9 mouse cellular contexts compared by ENCODE assay signal in the genomic region with DNA sequence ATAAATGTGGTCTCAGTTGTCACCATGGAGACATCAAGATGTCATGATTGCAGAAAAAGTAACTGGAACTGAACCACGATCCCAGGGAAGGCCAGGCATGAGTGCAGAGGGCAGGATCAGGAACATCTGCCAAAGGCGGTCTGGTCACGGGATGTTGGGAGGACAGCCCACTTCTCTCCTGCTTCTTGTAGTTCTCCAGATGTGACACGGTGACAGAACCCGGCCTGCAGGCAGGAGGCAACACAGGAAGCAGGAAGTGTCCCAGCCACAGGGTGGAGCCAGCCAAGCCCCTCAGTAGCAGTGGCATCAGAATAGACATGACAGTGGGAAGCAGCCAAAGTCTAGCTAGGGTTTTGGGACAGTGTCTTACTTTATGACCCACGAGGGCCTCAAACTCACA. TPM values are rescaled to one million over a fixed set of nuclear protein-coding genes. Genes with fewer than 3 reads are reported as not detected.
DNase-seq lines count a peak whose midpoint lies in the region; ATAC-seq and TF ChIP-seq lines count a peak whose summit lies in the region.
"Had no signal": no experiment of that assay in that cellular context is flagged by ENCODE, and none has a peak within 500 bp of the region (broad histone marks: within the 10 kb centered on the region; RNA-seq: fewer than 3 reads in every experiment).

No protein-coding gene starts in this region.

- peaks cover 48% of the 10 kb centered on the region for H3K4me1 ChIP-seq in kidney, embryonic 15.5 days
- H3K4me1 ChIP-seq in stomach, postnatal 0 days (replicated peaks; ENCODE audit: control insufficient read depth, insufficient read depth), result peaks cover 7% of the 10 kb centered on the region
- H3K4me1 ChIP-seq in hindbrain, embryonic 11.5 days (replicated peaks; ENCODE audit: control insufficient read depth, insufficient read depth, low read length), result no peaks in the 10 kb centered on the region

- no peaks in the 10 kb centered on the region for H3K9me3 ChIP-seq in kidney, embryonic 15.5 days (replicated peaks)
- H3K9me3 ChIP-seq in stomach, postnatal 0 days (ENCODE audit: control insufficient read depth, low read length), result no peaks in the 10 kb centered on the region
- H3K9me3 ChIP-seq in hindbrain, embryonic 11.5 days (ENCODE audit: control insufficient read depth, low read length), result no peaks in the 10 kb centered on the region

- WGBS in kidney, embryonic 15.5 days, result 36% methylated on average over 6 of the region's 6 CpGs
- 43% methylated on average over 6 of the region's 6 CpGs for WGBS in stomach, postnatal 0 days
- 79% methylated on average over 6 of the region's 6 CpGs for WGBS in hindbrain, embryonic 11.5 days

- peak; percentile 34; the same call in 1 of the 2 replicates for ATAC-seq in kidney, embryonic 15.5 days (replicated peaks; ENCODE audit: low FRiP score)
- ATAC-seq in stomach, postnatal 0 days (ENCODE audit: low FRiP score, low TSS enrichment), result 0 out of 2 replicates have a peak, but pooled peaks have one; percentile 24
- no peak for ATAC-seq in hindbrain, embryonic 11.5 days (ENCODE audit: low FRiP score)

- TF ChIP-seq CTCF in stomach, postnatal 0 days (IDR thresholded peaks at IDR 0.05; ENCODE audit: low read depth), result peak; percentile 23; the same call in 1 of the 2 replicates

- H3K27me3 ChIP-seq in kidney, embryonic 15.5 days, result no peaks in the 10 kb centered on the region
- H3K27me3 ChIP-seq in stomach, postnatal 0 days (ENCODE audit: control insufficient read depth, insufficient read depth, low read length), result no peaks in the 10 kb centered on the region
- no peaks in the 10 kb centered on the region for H3K27me3 ChIP-seq in hindbrain, embryonic 11.5 days (ENCODE audit: control insufficient read depth, insufficient read depth, low read length)

- no peak overlapping the region for H3K4me3 ChIP-seq in kidney, embryonic 15.5 days (replicated peaks)
- H3K4me3 ChIP-seq in stomach, postnatal 0 days (ENCODE audit: low read depth, low read length), result no peak overlapping the region
- H3K4me3 ChIP-seq in hindbrain, embryonic 11.5 days (ENCODE audit: low read depth, low read length), result no peak overlapping the region
- H3K4me3 ChIP-seq: erythroblast, embryonic 14.5 days had no signal

- DNase-seq in adrenal gland, postnatal 10 days, result peak; percentile 32
- no peak for DNase-seq in adrenal gland, postnatal 4 days (ENCODE audit: low spot score in 2 of 2)
- peak; percentile 24 for DNase-seq in thymus, postnatal 4 days
- DNase-seq in thymus, postnatal 25 days, result no peak
- no peak for DNase-seq in stomach, postnatal 0 days (ENCODE audit: low spot score)
- no peak for DNase-seq in layer of hippocampus, postnatal 10 days (ENCODE audit: low spot score in 2 of 2)
- no peak for DNase-seq in hindbrain, embryonic 11.5 days (ENCODE audit: low spot score)

- no peak overlapping the region for H3K9ac ChIP-seq in kidney, embryonic 15.5 days
- no peak overlapping the region for H3K9ac ChIP-seq in stomach, postnatal 0 days (ENCODE audit: low read length)
- H3K9ac ChIP-seq in hindbrain, embryonic 11.5 days (ENCODE audit: low read depth, low read length), result no peak overlapping the region

- no peaks in the 10 kb centered on the region for H3K36me3 ChIP-seq in kidney, embryonic 15.5 days
- no peaks in the 10 kb centered on the region for H3K36me3 ChIP-seq in stomach, postnatal 0 days (ENCODE audit: control insufficient read depth, insufficient read depth, low read length)
- no peaks in the 10 kb centered on the region for H3K36me3 ChIP-seq in hindbrain, embryonic 11.5 days (ENCODE audit: control insufficient read depth, insufficient read depth, low read length)

- no peak for TF ChIP-seq EP300 in stomach, postnatal 0 days (optimal IDR thresholded peaks at IDR 0.05)

- 0 out of 2 replicates have a peak overlapping the region, but pooled peaks have one; percentile 38 for H3K27ac ChIP-seq in kidney, embryonic 15.5 days
- no peak overlapping the region for H3K27ac ChIP-seq in stomach, postnatal 0 days (replicated peaks)
- no peak overlapping the region for H3K27ac ChIP-seq in hindbrain, embryonic 11.5 days (ENCODE audit: low read depth, low read length)

- H3K4me2 ChIP-seq in kidney, embryonic 15.5 days, result no peak overlapping the region
- no peak overlapping the region for H3K4me2 ChIP-seq in stomach, postnatal 0 days (replicated peaks; ENCODE audit: low read depth)
- no peak overlapping the region for H3K4me2 ChIP-seq in hindbrain, embryonic 11.5 days (replicated peaks; ENCODE audit: low read depth, low read length)

RNA-seq across cellular contexts. Expression of a gene that starts 17.2 kb away (rescaled TPM):
- 10 to 100 TPM; 38.0 to 47.6 TPM for total RNA-seq in adrenal gland, postnatal 10 days (2021)
- total RNA-seq in adrenal gland, postnatal 4 days (2021), result 10 to 100 TPM; 60.9 to 65.2 TPM
- 16.3 and 17.2 TPM in 2 replicates for polyA plus RNA-seq in kidney, embryonic 15.5 days (2015; fragmentation: Nextera tagmentation; extraction: Ambion mirVana)
- 4.5 and 5.1 TPM in 2 replicates for polyA plus RNA-seq in stomach, postnatal 0 days (2015; fragmentation: Nextera tagmentation; extraction: Ambion mirVana)
- total RNA-seq in layer of hippocampus, postnatal 10 days (2021), result 10 to 100 TPM; 93.9 to 95.2 TPM
- 25.8 and 30.4 TPM in 2 replicates for polyA plus RNA-seq in hindbrain, embryonic 11.5 days (2014; fragmentation: Nextera tagmentation; extraction: Ambion mirVana)
- polyA plus RNA-seq: erythroblast, embryonic 14.5 days had no signal

RNA-seq across cellular contexts. Expression of a gene that starts 45.4 kb away (rescaled TPM):
- total RNA-seq in adrenal gland, postnatal 10 days (2021), result 100 to 1,000 TPM; 132 to 152 TPM
- total RNA-seq in adrenal gland, postnatal 4 days (2021), result 100 to 1,000 TPM; 131 to 133 TPM
- 183 and 189 TPM in 2 replicates for polyA plus RNA-seq in kidney, embryonic 15.5 days (2015; fragmentation: Nextera tagmentation; extraction: Ambion mirVana)
- 262 and 274 TPM in 2 replicates for polyA plus RNA-seq in stomach, postnatal 0 days (2015; fragmentation: Nextera tagmentation; extraction: Ambion mirVana)
- 100 to 1,000 TPM; 142 to 149 TPM for total RNA-seq in layer of hippocampus, postnatal 10 days (2021)
- polyA plus RNA-seq in hindbrain, embryonic 11.5 days (2014; fragmentation: Nextera tagmentation; extraction: Ambion mirVana), result 297 and 307 TPM in 2 replicates

RNA-seq across cellular contexts. Expression of a gene that starts 56.9 kb away (rescaled TPM):
- total RNA-seq in adrenal gland, postnatal 10 days (2021), result 10 to 100 TPM; 33.6 to 43.8 TPM
- 10 to 100 TPM; 25.5 to 30.5 TPM for total RNA-seq in adrenal gland, postnatal 4 days (2021)
- polyA plus RNA-seq in kidney, embryonic 15.5 days (2015; fragmentation: Nextera tagmentation; extraction: Ambion mirVana), result 16.6 and 17.5 TPM in 2 replicates
- 10.0 and 10.9 TPM in 2 replicates for polyA plus RNA-seq in stomach, postnatal 0 days (2015; fragmentation: Nextera tagmentation; extraction: Ambion mirVana)
- total RNA-seq in layer of hippocampus, postnatal 10 days (2021), result 10 to 100 TPM; 88.4 to 95.5 TPM
- polyA plus RNA-seq in hindbrain, embryonic 11.5 days (2014; fragmentation: Nextera tagmentation; extraction: Ambion mirVana), result 12.0 and 13.2 TPM in 2 replicates

Comparison
In these comparisons a context has a peak if more than half of its experiments do, and no peak if none do; other contexts are left out.
1. DNase-seq: peak in adrenal gland, postnatal 10 days (single experiment) and thymus, postnatal 4 days (single experiment); none in adrenal gland, postnatal 4 days (0 of 2), thymus, postnatal 25 days (single experiment), stomach, postnatal 0 days (single experiment), layer of hippocampus, postnatal 10 days (0 of 2) and hindbrain, embryonic 11.5 days (single experiment).